Mouse (Mus musculus): ENCODE results near the gene Il1rl2.

DNA sequence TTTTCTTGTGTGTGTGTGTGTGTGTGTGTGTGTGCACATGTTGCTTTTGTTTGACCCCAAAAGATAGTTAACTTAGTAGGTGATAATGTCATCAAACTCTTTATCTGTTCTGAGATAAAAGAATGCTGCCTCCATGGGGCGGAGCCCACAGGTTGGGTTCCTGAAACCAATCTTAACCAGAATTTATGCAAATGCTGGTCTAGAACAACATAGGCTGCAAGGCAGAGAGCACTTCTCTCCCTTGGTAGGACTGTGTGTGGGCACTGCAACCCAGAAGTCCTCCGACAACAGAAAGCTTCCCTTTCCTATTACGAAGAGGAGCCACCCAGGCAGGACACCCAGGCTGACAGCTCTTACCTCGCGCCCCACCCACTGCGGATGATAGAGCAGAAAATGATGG, 75.2 kb downstream of the Il1rl2 start:
- no peak for TF ChIP-seq EP300 (IDR thresholded peaks at IDR 0.05; ENCODE audit: low read depth)
- no peak for TF ChIP-seq CTCF (IDR thresholded peaks at IDR 0.05; ENCODE audit: low read depth)

Data from liver, postnatal 0 days (tissue).